In genomic region chr5:36817738-36818137, GRCm38 (mm10) we compare ENCODE assay signal across 20 mouse cellular contexts. TPM values are rescaled to one million over a fixed set of nuclear protein-coding genes. Genes with fewer than 3 reads are reported as not detected.
DNase-seq lines count a peak whose midpoint lies in the region; ATAC-seq and TF ChIP-seq lines count a peak whose summit lies in the region.
"Had no signal": no experiment of that assay in that cellular context is flagged by ENCODE, and none has a peak within 500 bp of the region (broad histone marks: within the 10 kb centered on the region; RNA-seq: fewer than 3 reads in every experiment).

No protein-coding gene starts in this region.

- no peak for ATAC-seq in heart, postnatal 0 days (ENCODE audit: insufficient read depth, low read depth)
- ATAC-seq in heart, embryonic 11.5 days (replicated peaks; ENCODE audit: insufficient number of reproducible peaks, low FRiP score, low TSS enrichment): no peak
- no peak for ATAC-seq in lung, embryonic 14.5 days (ENCODE audit: insufficient read depth)
- ATAC-seq in stomach, postnatal 0 days (ENCODE audit: low FRiP score, low TSS enrichment): no peak
- no peak for ATAC-seq in CD4-positive, CD25-positive, alpha-beta regulatory T cell, adult 4 months

- no peaks in the 10 kb centered on the region for H3K4me1 ChIP-seq in heart, postnatal 0 days (ENCODE audit: control insufficient read depth, insufficient read depth)
- no peaks in the 10 kb centered on the region for H3K4me1 ChIP-seq in heart, embryonic 11.5 days (ENCODE audit: control insufficient read depth, insufficient read depth, low read length)
- H3K4me1 ChIP-seq in lung, embryonic 14.5 days (ENCODE audit: insufficient read depth): no peaks in the 10 kb centered on the region
- no peaks in the 10 kb centered on the region for H3K4me1 ChIP-seq in MEL (ENCODE audit: control insufficient read depth in 1 of 2, insufficient read depth in 2 of 2, low read length in 2 of 2)
- H3K4me1 ChIP-seq in stomach, postnatal 0 days (replicated peaks; ENCODE audit: control insufficient read depth, insufficient read depth): no peaks in the 10 kb centered on the region
- H3K4me1 ChIP-seq: forebrain, embryonic 12.5 days; heart, embryonic 10.5 days; liver, embryonic 13.5 days; midbrain, embryonic 10.5 days; neural tube, embryonic 13.5 days had no signal

- H3K4me3 ChIP-seq in heart, postnatal 0 days (ENCODE audit: low read depth, low read length): no peak overlapping the region
- H3K4me3 ChIP-seq in heart, embryonic 11.5 days (ENCODE audit: low read depth, low read length): no peak overlapping the region
- H3K4me3 ChIP-seq in lung, embryonic 14.5 days (ENCODE audit: low read depth, low read length): no peak overlapping the region
- no peak overlapping the region for H3K4me3 ChIP-seq in MEL (ENCODE audit: control insufficient read depth in 1 of 2, insufficient read depth in 1 of 2, low read depth in 2 of 2, low read length in 2 of 2)
- H3K4me3 ChIP-seq in stomach, postnatal 0 days (ENCODE audit: low read depth, low read length): no peak overlapping the region
- H3K4me3 ChIP-seq: forebrain, embryonic 12.5 days; heart, embryonic 10.5 days; kidney, embryonic 15.5 days; limb, embryonic 10.5 days; liver, embryonic 13.5 days; midbrain, embryonic 10.5 days; neural tube, embryonic 13.5 days had no signal

- peak; percentile 19 for TF ChIP-seq CTCF in heart, postnatal 0 days (IDR thresholded peaks at IDR 0.05; ENCODE audit: low read depth)
- peak; percentile 26; the same call in 1 of the 2 replicates for TF ChIP-seq CTCF in lung, embryonic 14.5 days (IDR thresholded peaks at IDR 0.05; ENCODE audit: low read depth)
- peak in 1 of 3 experiments; percentile 18; a peak in 1 of 6 replicates for TF ChIP-seq CTCF in MEL (IDR thresholded peaks at IDR 0.05 in 2 of 3, conservative IDR thresholded peaks at IDR 0.05 in 1 of 3; ENCODE audit: control insufficient read depth in 1 of 3, insufficient read depth in 1 of 3, low read depth in 2 of 3, low read length in 3 of 3, poor library complexity in 1 of 3, severe bottlenecking in 1 of 3)
- TF ChIP-seq CTCF in stomach, postnatal 0 days (IDR thresholded peaks at IDR 0.05; ENCODE audit: low read depth): peak; percentile 42

- TF ChIP-seq EP300 in heart, postnatal 0 days (IDR thresholded peaks at IDR 0.05; ENCODE audit: low read depth): no peak
- TF ChIP-seq EP300 in MEL (IDR thresholded peaks at IDR 0.05; ENCODE audit: low read depth in 1 of 2, low read length in 2 of 2): no peak
- TF ChIP-seq EP300 in stomach, postnatal 0 days (optimal IDR thresholded peaks at IDR 0.05): no peak

- H3K27me3 ChIP-seq in heart, postnatal 0 days (ENCODE audit: control insufficient read depth, insufficient read depth, low read length): no peaks in the 10 kb centered on the region
- no peaks in the 10 kb centered on the region for H3K27me3 ChIP-seq in heart, embryonic 11.5 days (ENCODE audit: control insufficient read depth, insufficient read depth, low read length)
- no peaks in the 10 kb centered on the region for H3K27me3 ChIP-seq in lung, embryonic 14.5 days (ENCODE audit: insufficient read depth, low read length)
- H3K27me3 ChIP-seq in MEL (ENCODE audit: control insufficient read depth in 1 of 2, insufficient read depth in 2 of 2, low read length in 2 of 2): no peaks in the 10 kb centered on the region
- H3K27me3 ChIP-seq in stomach, postnatal 0 days (ENCODE audit: control insufficient read depth, insufficient read depth, low read length): no peaks in the 10 kb centered on the region
- H3K27me3 ChIP-seq: forebrain, embryonic 12.5 days; kidney, embryonic 15.5 days; liver, embryonic 13.5 days; neural tube, embryonic 13.5 days had no signal

- H3K36me3 ChIP-seq in heart, postnatal 0 days (replicated peaks; ENCODE audit: control insufficient read depth, insufficient read depth, low read length): peaks cover 49% of the 10 kb centered on the region
- H3K36me3 ChIP-seq in heart, embryonic 11.5 days (ENCODE audit: control insufficient read depth, insufficient read depth, low read length): 0 out of 2 replicates have a peak, but pooled peaks cover 2% of the 10 kb centered on the region
- no peaks in the 10 kb centered on the region for H3K36me3 ChIP-seq in lung, embryonic 14.5 days (ENCODE audit: insufficient read depth)
- H3K36me3 ChIP-seq in MEL (ENCODE audit: control insufficient read depth in 1 of 2, insufficient read depth in 2 of 2, low read length in 2 of 2): no peaks in the 10 kb centered on the region; a peak in 1 of 4 replicates
- peaks cover 8% of the 10 kb centered on the region; the same call in 1 of the 2 replicates for H3K36me3 ChIP-seq in stomach, postnatal 0 days (ENCODE audit: control insufficient read depth, insufficient read depth, low read length)
- H3K36me3 ChIP-seq: kidney, embryonic 15.5 days; limb, embryonic 10.5 days had no signal

- TF ChIP-seq POLR2A in MEL (IDR thresholded peaks at IDR 0.05; ENCODE audit: control insufficient read depth in 1 of 2, insufficient read depth in 1 of 2, low read depth in 1 of 2, low read length in 2 of 2, poor library complexity in 1 of 2): no peak

- 60% methylated on average over 3 of the region's 3 CpGs for WGBS in heart, postnatal 0 days
- 59% methylated on average over 3 of the region's 3 CpGs for WGBS in heart, embryonic 11.5 days (ENCODE audit: insufficient replicate concordance)
- WGBS in lung, embryonic 14.5 days: 64% methylated on average over 3 of the region's 3 CpGs
- whole genome bisulfite sequencing in stomach, postnatal 0 days: 54% methylated on average over 3 of the region's 3 CpGs

- no peak for DNase-seq in heart, postnatal 0 days (ENCODE audit: low spot score)
- no peak for DNase-seq in lung, embryonic 14.5 days
- DNase-seq in lung, postnatal 10 days: no peak
- DNase-seq in MEL (ENCODE audit: low read depth, low spot score): no peak
- DNase-seq in stomach, postnatal 0 days (ENCODE audit: low spot score): no peak
- DNase-seq: adrenal gland, postnatal 36 days; cerebellum, adult 9-11 months; gastrocnemius, postnatal 36 days; liver, embryonic 13.5 days; lung, postnatal 36 days; thymus, postnatal 4 days had no signal

- H3K27ac ChIP-seq in heart, postnatal 0 days (ENCODE audit: low read depth): no peak overlapping the region
- no peak overlapping the region for H3K27ac ChIP-seq in heart, embryonic 11.5 days (ENCODE audit: low read depth, low read length)
- H3K27ac ChIP-seq in lung, embryonic 14.5 days (ENCODE audit: low read depth): no peak overlapping the region
- no peak overlapping the region for H3K27ac ChIP-seq in MEL (ENCODE audit: control insufficient read depth, low read depth, low read length)
- H3K27ac ChIP-seq in stomach, postnatal 0 days (replicated peaks): no peak overlapping the region
- H3K27ac ChIP-seq: forebrain, embryonic 12.5 days; heart, embryonic 10.5 days; kidney, embryonic 15.5 days; limb, embryonic 10.5 days; liver, embryonic 13.5 days; midbrain, embryonic 10.5 days; neural tube, embryonic 13.5 days had no signal

- no peak overlapping the region for H3K4me2 ChIP-seq in heart, postnatal 0 days (ENCODE audit: low read depth, low read length)
- H3K4me2 ChIP-seq in heart, embryonic 11.5 days: no peak overlapping the region
- H3K4me2 ChIP-seq in lung, embryonic 14.5 days: no peak overlapping the region
- no peak overlapping the region for H3K4me2 ChIP-seq in stomach, postnatal 0 days (replicated peaks; ENCODE audit: low read depth)
- H3K4me2 ChIP-seq: forebrain, embryonic 12.5 days; kidney, embryonic 15.5 days; liver, embryonic 13.5 days; neural tube, embryonic 13.5 days had no signal

- H3K9ac ChIP-seq in heart, postnatal 0 days (replicated peaks; ENCODE audit: low read depth, low read length): no peak overlapping the region
- no peak overlapping the region for H3K9ac ChIP-seq in heart, embryonic 11.5 days (ENCODE audit: low read depth, low read length)
- H3K9ac ChIP-seq in lung, embryonic 14.5 days: no peak overlapping the region
- no peak overlapping the region for H3K9ac ChIP-seq in MEL (ENCODE audit: control insufficient read depth, low read depth, low read length, poor library complexity, severe bottlenecking)
- no peak overlapping the region for H3K9ac ChIP-seq in stomach, postnatal 0 days (ENCODE audit: low read length)
- H3K9ac ChIP-seq: forebrain, embryonic 12.5 days; kidney, embryonic 15.5 days; liver, embryonic 13.5 days; neural tube, embryonic 13.5 days had no signal

- TF ChIP-seq RAD21 in MEL (IDR thresholded peaks at IDR 0.05; ENCODE audit: low read depth, low read length): no peak; the same call in 1 of the 2 replicates

- H3K9me3 ChIP-seq in heart, postnatal 0 days (replicated peaks; ENCODE audit: control insufficient read depth, low read length): no peaks in the 10 kb centered on the region
- H3K9me3 ChIP-seq in heart, embryonic 11.5 days (replicated peaks; ENCODE audit: control insufficient read depth, low read length): no peaks in the 10 kb centered on the region
- no peaks in the 10 kb centered on the region for H3K9me3 ChIP-seq in lung, embryonic 14.5 days (ENCODE audit: low read depth, low read length)
- H3K9me3 ChIP-seq in MEL (replicated peaks; ENCODE audit: insufficient read depth, low read length): no peaks in the 10 kb centered on the region
- H3K9me3 ChIP-seq in stomach, postnatal 0 days (ENCODE audit: control insufficient read depth, low read length): no peaks in the 10 kb centered on the region
- H3K9me3 ChIP-seq: forebrain, embryonic 12.5 days; heart, embryonic 10.5 days; kidney, embryonic 15.5 days; limb, embryonic 10.5 days; liver, embryonic 13.5 days; midbrain, embryonic 10.5 days; neural tube, embryonic 13.5 days had no signal

- no peaks in the 10 kb centered on the region for H3K79me2 ChIP-seq in MEL (ENCODE audit: control insufficient read depth, insufficient read depth, low read length, poor library complexity)

RNA-seq across cellular contexts. Expression of gene Man2b2, which starts 12.7 kb away (rescaled TPM):
- total RNA-seq in heart, postnatal 0 days (2014; rRNA removed; ENCODE audit: low replicate concordance): 18.0 and 33.2 TPM in 2 replicates
- polyA plus RNA-seq in heart, postnatal 0 days (2015; fragmentation: Nextera tagmentation; extraction: Ambion mirVana): 10.0 and 11.0 TPM in 2 replicates
- polyA plus RNA-seq in heart, embryonic 11.5 days (2014; fragmentation: Nextera tagmentation; extraction: Ambion mirVana): 12.9 and 17.0 TPM in 2 replicates
- 11.3 and 14.9 TPM in 2 replicates for polyA plus RNA-seq in lung, embryonic 14.5 days (2014; fragmentation: Nextera tagmentation; extraction: Ambion mirVana)
- 9.3 and 11.4 TPM in 2 replicates for total RNA-seq in MEL (2012; rRNA removed)
- polyA plus RNA-seq in MEL (2012; ENCODE audit: insufficient read depth in 1 of 2, insufficient read length in 2 of 2, low read depth in 1 of 2, low replicate concordance in 2 of 2, missing spikeins in 1 of 2): 10 to 100 TPM in 1 of 2 experiments, not detected in 1; 37.1 TPM
- polyA plus RNA-seq in stomach, postnatal 0 days (2015; fragmentation: Nextera tagmentation; extraction: Ambion mirVana): 16.3 and 18.0 TPM in 2 replicates
- 10 to 100 TPM; 19.5 to 34.7 TPM for polyA plus RNA-seq in CD4-positive, CD25-positive, alpha-beta regulatory T cell, adult 4 months (2017; shearing (Covaris generic))

RNA-seq across cellular contexts. Expression of gene Mrfap1, which starts 21.2 kb away (rescaled TPM):
- total RNA-seq in heart, postnatal 0 days (2014; rRNA removed; ENCODE audit: low replicate concordance): 222 and 245 TPM in 2 replicates
- polyA plus RNA-seq in heart, postnatal 0 days (2015; fragmentation: Nextera tagmentation; extraction: Ambion mirVana): 247 and 260 TPM in 2 replicates
- 420 and 433 TPM in 2 replicates for polyA plus RNA-seq in heart, embryonic 11.5 days (2014; fragmentation: Nextera tagmentation; extraction: Ambion mirVana)
- polyA plus RNA-seq in lung, embryonic 14.5 days (2014; fragmentation: Nextera tagmentation; extraction: Ambion mirVana): 568 and 573 TPM in 2 replicates
- 206 and 211 TPM in 2 replicates for total RNA-seq in MEL (2012; rRNA removed)
- 100 to 1,000 TPM in 1 of 2 experiments, not detected in 1; 267 TPM for polyA plus RNA-seq in MEL (2012; ENCODE audit: insufficient read depth in 1 of 2, insufficient read length in 2 of 2, low read depth in 1 of 2, low replicate concordance in 2 of 2, missing spikeins in 1 of 2)
- polyA plus RNA-seq in stomach, postnatal 0 days (2015; fragmentation: Nextera tagmentation; extraction: Ambion mirVana): 310 and 322 TPM in 2 replicates
- 10 to 100 TPM; 42.0 to 74.5 TPM for polyA plus RNA-seq in CD4-positive, CD25-positive, alpha-beta regulatory T cell, adult 4 months (2017; shearing (Covaris generic))

RNA-seq across cellular contexts. Expression of gene Ppp2r2c, which starts 50.6 kb away (rescaled TPM):
- 0.12 TPM in 1 of 2 replicates, not detected in the other for total RNA-seq in heart, postnatal 0 days (2014; rRNA removed; ENCODE audit: low replicate concordance)
- 0.04 TPM in 1 of 2 replicates, not detected in the other for polyA plus RNA-seq in heart, postnatal 0 days (2015; fragmentation: Nextera tagmentation; extraction: Ambion mirVana)
- 0.19 and 0.72 TPM in 2 replicates for polyA plus RNA-seq in heart, embryonic 11.5 days (2014; fragmentation: Nextera tagmentation; extraction: Ambion mirVana)
- polyA plus RNA-seq in lung, embryonic 14.5 days (2014; fragmentation: Nextera tagmentation; extraction: Ambion mirVana): 0.07 and 0.22 TPM in 2 replicates
- not detected in 2 replicates for total RNA-seq in MEL (2012; rRNA removed)
- polyA plus RNA-seq in MEL (2012; ENCODE audit: insufficient read depth in 1 of 2, insufficient read length in 2 of 2, low read depth in 1 of 2, low replicate concordance in 2 of 2, missing spikeins in 1 of 2): not detected
- 0.77 and 0.93 TPM in 2 replicates for polyA plus RNA-seq in stomach, postnatal 0 days (2015; fragmentation: Nextera tagmentation; extraction: Ambion mirVana)
- not detected for polyA plus RNA-seq in CD4-positive, CD25-positive, alpha-beta regulatory T cell, adult 4 months (2017; shearing (Covaris generic))
- polyA plus RNA-seq: C2C12 had no signal
